Mouse (Mus musculus): Measurements from ENCODE around the gene Frmd8. TPM values are rescaled to one million over a fixed set of nuclear protein-coding genes. Genes with fewer than 3 reads are reported as not detected.
A peak's percentile ranks its signal among the peaks of the same experiment; 100 is the strongest.

Frmd8 gene
- polyA plus RNA-seq, 1 experiment from 2014 or later, result 9.0 TPM

- 51% methylated on average over 5 of the region's 5 CpGs for WGBS (ENCODE audit: insufficient replicate concordance)
- Histone ChIP-seq H3K27me3 (ENCODE audit: insufficient read depth, low read length) (no peaks in the 10 kb centered on the region), H3K27ac (ENCODE audit: low read depth) (peak overlapping the region; percentile 100), H3K9me3 (ENCODE audit: low read length) (no peaks in the 10 kb centered on the region), H3K4me2 (ENCODE audit: low read depth, low read length) (peak overlapping the region; percentile 84), H3K4me1 (ENCODE audit: insufficient read depth) (peaks cover 51% of the 10 kb centered on the region), H3K36me3 (replicated peaks; ENCODE audit: insufficient read depth, low read length) (peaks cover 5% of the 10 kb centered on the region; the same call in 1 of the 2 replicates), H3K9ac (replicated peaks) (peak overlapping the region; percentile 88), H3K4me3 (ENCODE audit: low read depth, low read length) (peak overlapping the region; percentile 58)
- TF ChIP-seq CTCF (IDR thresholded peaks at IDR 0.05; ENCODE audit: low read depth) (no peak), EP300 (IDR thresholded peaks at IDR 0.05; ENCODE audit: low read depth) (0 out of 2 replicates have a peak, but pooled peaks have one; percentile 24)
- no peak for ATAC-seq
- no peak for DNase-seq
Measured at GRCm38 (mm10) chr19:5841999-5842784, 32.9 kb downstream of the Frmd8 start.

DNA sequence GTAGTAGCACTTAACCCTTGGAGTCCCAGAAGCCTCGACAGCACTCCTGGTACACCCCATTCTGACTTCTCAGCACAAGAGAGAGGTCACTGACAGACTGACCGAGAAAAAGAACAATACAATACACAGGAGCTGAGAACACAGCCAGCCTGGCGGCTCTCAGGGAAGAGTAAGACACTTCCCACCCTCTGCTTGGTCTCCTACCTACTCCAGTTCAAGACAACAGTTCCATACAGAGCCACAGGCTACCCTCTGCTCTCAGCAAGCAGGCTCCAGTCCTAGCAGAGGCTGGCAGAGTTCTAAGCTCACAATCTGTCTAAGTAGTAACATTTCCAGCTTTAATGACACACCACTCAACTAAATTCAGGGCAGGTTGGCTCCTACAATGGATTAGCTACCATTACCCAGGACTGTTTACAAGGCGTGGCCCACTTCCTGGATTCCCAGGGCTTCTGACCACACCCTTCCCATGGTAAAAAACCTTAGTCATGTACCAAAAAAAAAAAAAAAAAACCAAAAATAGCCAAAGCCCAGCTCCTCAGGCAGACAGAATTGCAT, 33.6 kb downstream of the Frmd8 start:
- DNase-seq, result no peak
- ATAC-seq, result 0 out of 2 replicates have a peak, but pooled peaks have one; percentile 3
- H3K4me1 ChIP-seq (ENCODE audit: insufficient read depth), result peaks cover 47% of the 10 kb centered on the region

DNA sequence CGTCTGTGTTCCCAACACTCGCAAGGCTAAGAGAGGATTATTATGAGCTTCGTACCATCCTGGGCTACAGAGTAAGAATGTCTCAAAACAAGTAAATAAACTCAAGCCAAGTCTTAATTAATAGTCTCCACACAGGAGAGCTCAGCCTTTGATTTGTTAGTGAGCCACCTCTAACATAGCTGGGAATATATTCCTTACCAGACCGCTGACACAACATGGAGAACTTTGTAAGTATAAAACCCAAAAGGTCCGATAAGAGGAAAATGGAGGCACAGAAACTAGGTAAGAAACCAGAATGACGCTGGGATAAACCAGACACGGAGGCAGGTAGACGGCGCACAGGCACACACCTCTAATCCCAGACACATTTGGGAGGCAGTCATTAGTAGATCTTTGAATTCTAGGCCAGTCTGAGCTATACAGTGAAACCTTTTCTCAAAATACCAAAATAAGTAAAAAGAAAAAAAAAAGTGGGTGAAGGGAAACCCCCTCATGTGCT, 34.1 kb downstream of the Frmd8 start:
- Histone ChIP-seq H3K9ac (replicated peaks) (peak overlapping the region; percentile 39), H3K9me3 (ENCODE audit: low read length) (no peaks in the 10 kb centered on the region), H3K4me1 (ENCODE audit: insufficient read depth) (peaks cover 45% of the 10 kb centered on the region), H3K36me3 (replicated peaks; ENCODE audit: insufficient read depth, low read length) (peaks cover 5% of the 10 kb centered on the region; the same call in 1 of the 2 replicates), H3K27ac (ENCODE audit: low read depth) (peak overlapping the region; percentile 100), H3K4me3 (ENCODE audit: low read depth, low read length) (peak overlapping the region; percentile 58; the same call in 1 of the 2 replicates), H3K27me3 (ENCODE audit: insufficient read depth, low read length) (no peaks in the 10 kb centered on the region), H3K4me2 (ENCODE audit: low read depth, low read length) (peak overlapping the region; percentile 84)
- ATAC-seq, result no peak
- TF ChIP-seq EP300 (IDR thresholded peaks at IDR 0.05; ENCODE audit: low read depth) (no peak), CTCF (IDR thresholded peaks at IDR 0.05; ENCODE audit: low read depth) (no peak)
- no peak for DNase-seq
- WGBS (ENCODE audit: insufficient replicate concordance), result 82% methylated on average over 9 of the region's 9 CpGs

More for the DNA sequence above, 33.6 kb downstream of the Frmd8 start:
- H3K9me3 ChIP-seq (ENCODE audit: low read length), result no peaks in the 10 kb centered on the region
- peak overlapping the region; percentile 84 for H3K4me2 ChIP-seq (ENCODE audit: low read depth, low read length)
- H3K27ac ChIP-seq (ENCODE audit: low read depth), result peak overlapping the region; percentile 100
- 49% methylated on average over 4 of the region's 4 CpGs for WGBS (ENCODE audit: insufficient replicate concordance)
- H3K36me3 ChIP-seq (replicated peaks; ENCODE audit: insufficient read depth, low read length), result peaks cover 5% of the 10 kb centered on the region; the same call in 1 of the 2 replicates
- no peaks in the 10 kb centered on the region for H3K27me3 ChIP-seq (ENCODE audit: insufficient read depth, low read length)
- H3K9ac ChIP-seq (replicated peaks), result peak overlapping the region; percentile 39
- peak overlapping the region; percentile 58 for H3K4me3 ChIP-seq (ENCODE audit: low read depth, low read length)
- peak; percentile 42; the same call in 1 of the 2 replicates for TF ChIP-seq EP300 (IDR thresholded peaks at IDR 0.05; ENCODE audit: low read depth)
- TF ChIP-seq CTCF (IDR thresholded peaks at IDR 0.05; ENCODE audit: low read depth), result no peak

GRCm38 (mm10) chr19:5840086-5840889, 34.8 kb downstream of the Frmd8 start:
- Histone ChIP-seq H3K27ac (ENCODE audit: low read depth) (peak overlapping the region; percentile 100), H3K4me2 (ENCODE audit: low read depth, low read length) (no peak overlapping the region)
- peak; percentile 52 for DNase-seq

DNA sequence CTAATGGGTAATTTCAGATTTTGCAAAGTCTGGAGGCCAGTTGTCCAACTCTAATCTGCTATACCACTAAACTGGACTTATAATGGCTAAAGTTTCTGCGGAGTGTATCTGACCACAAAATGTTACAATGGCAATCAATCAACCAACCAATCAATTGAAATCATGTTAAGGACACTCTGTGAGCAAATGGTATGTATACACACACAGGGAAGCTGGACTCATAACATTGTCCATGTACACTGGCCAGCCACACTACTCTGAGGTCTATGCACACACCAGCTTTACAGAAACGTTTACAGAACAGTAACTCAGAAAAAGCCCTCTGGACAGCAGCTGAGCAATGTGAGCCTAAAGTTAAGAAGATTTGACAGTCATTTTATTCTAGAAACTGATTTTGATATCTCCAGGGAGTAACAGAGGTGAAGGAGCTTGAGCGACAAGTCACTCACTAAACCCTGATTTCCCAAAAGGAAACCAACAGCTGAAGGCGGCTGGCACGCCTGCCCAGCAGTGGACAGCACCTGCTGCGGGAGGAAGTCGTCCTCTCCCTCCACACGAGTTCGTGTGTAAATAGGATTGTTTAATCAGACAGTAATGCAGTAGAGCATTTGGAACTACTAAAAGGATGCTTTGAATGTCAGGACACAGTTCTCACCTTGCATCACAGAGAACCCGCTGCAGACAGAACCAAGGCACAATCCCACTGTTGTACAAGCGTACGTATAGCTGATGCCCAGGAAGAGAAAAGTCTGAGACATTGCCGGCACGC, 35.6 kb downstream of the Frmd8 start:
- ATAC-seq, result no peak

More at GRCm38 (mm10) chr19:5840086-5840889, 34.8 kb downstream of the Frmd8 start:
- Histone ChIP-seq H3K27me3 (ENCODE audit: insufficient read depth, low read length) (no peaks in the 10 kb centered on the region), H3K9ac (replicated peaks) (0 out of 2 replicates have a peak overlapping the region, but pooled peaks have one; percentile 39), H3K4me3 (ENCODE audit: low read depth, low read length) (no peak overlapping the region), H3K9me3 (ENCODE audit: low read length) (no peaks in the 10 kb centered on the region), H3K36me3 (replicated peaks; ENCODE audit: insufficient read depth, low read length) (peaks cover 5% of the 10 kb centered on the region; the same call in 1 of the 2 replicates), H3K4me1 (ENCODE audit: insufficient read depth) (peaks cover 45% of the 10 kb centered on the region)
- TF ChIP-seq EP300 (IDR thresholded peaks at IDR 0.05; ENCODE audit: low read depth) (no peak), CTCF (IDR thresholded peaks at IDR 0.05; ENCODE audit: low read depth) (no peak)
- 67% methylated on average over 18 of the region's 18 CpGs for WGBS (ENCODE audit: insufficient replicate concordance)
- ATAC-seq, result no peak

More for the DNA sequence above, 35.6 kb downstream of the Frmd8 start:
- Histone ChIP-seq H3K4me3 (ENCODE audit: low read depth, low read length) (no peak overlapping the region), H3K4me1 (ENCODE audit: insufficient read depth) (peaks cover 45% of the 10 kb centered on the region), H3K36me3 (replicated peaks; ENCODE audit: insufficient read depth, low read length) (peaks cover 5% of the 10 kb centered on the region; the same call in 1 of the 2 replicates), H3K9me3 (ENCODE audit: low read length) (no peaks in the 10 kb centered on the region), H3K27ac (ENCODE audit: low read depth) (no peak overlapping the region), H3K4me2 (ENCODE audit: low read depth, low read length) (no peak overlapping the region), H3K27me3 (ENCODE audit: insufficient read depth, low read length) (no peaks in the 10 kb centered on the region), H3K9ac (replicated peaks) (no peak overlapping the region)
- WGBS (ENCODE audit: insufficient replicate concordance), result 58% methylated on average over 14 of the region's 14 CpGs
- no peak for DNase-seq
- TF ChIP-seq EP300 (IDR thresholded peaks at IDR 0.05; ENCODE audit: low read depth), result no peak
- no peak for TF ChIP-seq CTCF (IDR thresholded peaks at IDR 0.05; ENCODE audit: low read depth)

Data from liver, postnatal 0 days (tissue).